Mouse (Mus musculus) ES-E14 (cell line): ENCODE measurements around the gene Cpxm1.

Source experiments
- CHD2 ChIP-seq: IDR thresholded peaks from 2 replicates; pipeline ENCODE4 v1.6.1; 2014; ENCODE audit warnings: mild to moderate bottlenecking, low read depth, low read length, inconsistent platforms
- HCFC1 ChIP-seq: IDR thresholded peaks from 2 replicates; pipeline ENCODE4 v1.6.1; 2012; ENCODE audit warnings: low read length, inconsistent platforms, borderline replicate concordance; ENCODE audit not compliant: insufficient read depth
- ZNF384 ChIP-seq: IDR thresholded peaks from 2 replicates; pipeline ENCODE4 v1.6.1; 2012; ENCODE audit warnings: low read depth, low read length, inconsistent platforms

- no peak for TF ChIP-seq CHD2
- no peak for TF ChIP-seq ZNF384
- no peak for TF ChIP-seq HCFC1
Observed at GRCm38 (mm10) chr2:130392836-130393235, 4.5 kb downstream of the Cpxm1 start.
